Mouse (Mus musculus) liver, embryonic 14.5 days (tissue): ENCODE data around the gene Gna12. TPM values are rescaled to one million over a fixed set of nuclear protein-coding genes. Genes with fewer than 3 reads are reported as not detected.

Experiments used
- ATAC-seq: fragments of 200-750 bp; cut with Nextera tagmentation; 2 replicates; pipeline ENCODE4 v1.8.0; 2017; ENCODE audit warnings: moderate number of reproducible peaks, mild to moderate bottlenecking, moderate library complexity; ENCODE audit not compliant: insufficient read depth
- DNase-seq, 3 experiments: peaks; one replicate each; pipeline ENCODE4 v3.0.0-alpha.2; 2012 to 2013; ENCODE audit warnings: low read depth in 3 of 3, low spot score in 3 of 3
- H3K27ac ChIP-seq: fragments of 300-500 bp; sonication (generic); 2 replicates; pipeline ENCODE4 v1.5.1; 2014; ENCODE audit warnings: moderate library complexity, mild to moderate bottlenecking, control low read depth, inconsistent platforms
- H3K27me3 ChIP-seq: fragments of 300-500 bp; sonication (generic); 2 replicates; pipeline ENCODE4 v1.6.1; 2014; ENCODE audit warnings: mild to moderate bottlenecking, low read length, moderate library complexity; ENCODE audit not compliant: control insufficient read depth, insufficient read depth
- H3K36me3 ChIP-seq: fragments of 300-500 bp; sonication (generic); replicated peaks from 2 replicates; pipeline ENCODE4 v1.6.1; 2014; ENCODE audit warnings: low read depth; ENCODE audit not compliant: control insufficient read depth, insufficient read depth
- H3K4me1 ChIP-seq, 2 experiments: fragments of 200-500 bp in 1 of 2; fragments of 300-500 bp in 1 of 2; sonication (generic) in 1 of 2; replicated peaks; 2 replicates each; pipeline ENCODE4 v1.6.1; 2012 to 2014; ENCODE audit warnings: antibody characterized with exemption in 1 of 2, inconsistent platforms in 1 of 2, low read length in 1 of 2; ENCODE audit not compliant: control insufficient read depth in 2 of 2, insufficient read depth in 2 of 2
- H3K4me2 ChIP-seq: fragments of 300-500 bp; sonication (generic); 2 replicates; pipeline ENCODE4 v1.6.1; 2014; ENCODE audit warnings: low read depth, mild to moderate bottlenecking, control low read depth, moderate library complexity
- H3K4me3 ChIP-seq, 2 experiments: fragments of 200-500 bp in 1 of 2; fragments of 300-500 bp in 1 of 2; sonication (generic) in 1 of 2; 2 replicates each; pipeline ENCODE4 v1.5.1; 2012 to 2014; ENCODE audit warnings: low read depth in 2 of 2, low read length in 2 of 2, mild to moderate bottlenecking in 2 of 2, control low read depth in 1 of 2, inconsistent platforms in 1 of 2, moderate library complexity in 1 of 2; ENCODE audit not compliant: insufficient read depth in 1 of 2
- H3K9ac ChIP-seq: fragments of 300-500 bp; sonication (generic); replicated peaks from 2 replicates; pipeline ENCODE4 v1.6.1; 2014; ENCODE audit warnings: mild to moderate bottlenecking, control low read depth, moderate library complexity
- H3K9me3 ChIP-seq: fragments of 300-500 bp; sonication (generic); 2 replicates; pipeline ENCODE4 v1.6.1; 2016; ENCODE audit warnings: low read length, mixed read lengths; ENCODE audit not compliant: control insufficient read depth
- CTCF ChIP-seq: IDR thresholded peaks from 2 replicates; pipeline ENCODE4 v1.5.1; 2016; ENCODE audit warnings: antibody characterized with exemption, low read depth, control low read depth
- EP300 ChIP-seq: IDR thresholded peaks from 2 replicates; pipeline ENCODE4 v1.6.1; 2016; ENCODE audit warnings: antibody characterized with exemption, low read depth
- WGBS: fragments of 180-500 bp; shearing (Covaris S2); extraction: QIAGEN DNeasy Blood & Tissue Kit; methylation state at CpG from one replicate; pipeline ENCODE4 v1.1.7; 2014; ENCODE audit not compliant: insufficient replicate concordance; 5-methylcytosine and 5-hydroxymethylcytosine counted together
- polyA plus RNA-seq, 2 experiments: library from polyadenylated mRNA; depleted of rRNA in 1 of 2; stranded (reverse) in 1 of 2; unstranded in 1 of 2; fragments of >200 nt; fragmentation: Nextera tagmentation in 1 of 2; extraction: Ambion mirVana in 1 of 2; gene quantifications; 2 replicates each; pipeline versions ENCODE4 v1.2.1 to v1.2.3; 2012 to 2014

Gene Gna12
- polyA plus RNA-seq, 2 experiments: 5.4 to 14.2 TPM

DNA sequence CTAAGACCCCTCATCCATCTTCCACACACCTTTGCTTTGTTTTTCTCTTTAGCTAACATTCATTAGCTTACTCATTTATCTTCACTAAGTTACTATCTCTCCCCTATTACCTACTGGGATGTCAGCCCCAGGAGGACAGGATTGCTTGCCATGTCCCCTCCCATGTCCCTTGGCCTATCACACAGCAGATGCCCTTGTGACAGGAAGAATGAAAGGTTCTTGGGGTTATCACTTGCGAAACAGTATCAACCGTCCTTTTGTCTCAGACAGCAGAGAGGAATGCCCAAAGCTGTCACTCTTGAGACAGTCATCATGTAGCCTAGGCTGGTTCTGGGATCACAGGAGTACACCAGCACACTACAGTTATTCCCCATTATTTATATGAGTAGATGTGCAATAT is 35.1 kb downstream of the Gna12 start:
- H3K27ac ChIP-seq: peak overlapping the region; percentile 39; the same call in 1 of the 2 replicates
- DNase-seq (peak; percentile 51 to 55 (median 53)), ATAC-seq (peak; percentile 86)
- TF ChIP-seq CTCF (no peak), EP300 (peak; percentile 93)
- 2% methylated on average over 2 of the region's 2 CpGs for WGBS
- H3K27me3 ChIP-seq: no peaks in the 10 kb centered on the region
- no peaks in the 10 kb centered on the region for H3K9me3 ChIP-seq
- H3K4me1 ChIP-seq: peaks cover 48 to 73% of the 10 kb centered on the region in 2 experiments
- H3K36me3 ChIP-seq: no peaks in the 10 kb centered on the region
- H3K9ac ChIP-seq: 0 out of 2 replicates have a peak overlapping the region, but pooled peaks have one; percentile 18
- no peak overlapping the region for H3K4me3 ChIP-seq
- H3K4me2 ChIP-seq: peak overlapping the region; percentile 29

DNA sequence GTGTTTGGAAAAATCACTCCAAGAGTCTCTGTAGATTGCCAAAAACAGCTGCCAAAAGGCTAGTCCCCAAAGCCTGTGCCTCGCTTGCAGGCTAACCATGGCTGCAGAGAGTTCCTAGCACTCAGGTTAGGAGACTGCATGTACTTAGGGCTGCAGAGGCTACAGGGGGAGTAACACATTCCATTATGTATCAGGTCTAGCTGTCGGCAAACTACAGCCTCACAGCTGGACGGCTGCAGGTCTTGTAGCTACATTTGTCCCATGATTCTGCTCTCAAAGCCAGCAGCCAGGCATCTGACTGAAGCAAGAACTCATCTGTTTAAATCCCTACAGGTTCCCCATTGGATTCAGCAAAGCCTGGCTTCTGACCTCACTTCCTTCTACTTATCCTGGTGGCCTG is 35.5 kb downstream of the Gna12 start:
- ATAC-seq (0 out of 2 replicates have a peak, but pooled peaks have one; percentile 6), DNase-seq (no peak)
- Histone ChIP-seq H3K4me2 (no peak overlapping the region), H3K9me3 (no peaks in the 10 kb centered on the region), H3K9ac (no peak overlapping the region), H3K27me3 (no peaks in the 10 kb centered on the region), H3K4me3 (no peak overlapping the region), H3K36me3 (no peaks in the 10 kb centered on the region), H3K4me1 (peaks cover 48 to 76% of the 10 kb centered on the region in 2 experiments), H3K27ac (no peak overlapping the region; the same call in 1 of the 2 replicates)
- 30% methylated on average over 3 of the region's 3 CpGs for WGBS
- TF ChIP-seq EP300: no peak
- no peak for TF ChIP-seq CTCF

DNA sequence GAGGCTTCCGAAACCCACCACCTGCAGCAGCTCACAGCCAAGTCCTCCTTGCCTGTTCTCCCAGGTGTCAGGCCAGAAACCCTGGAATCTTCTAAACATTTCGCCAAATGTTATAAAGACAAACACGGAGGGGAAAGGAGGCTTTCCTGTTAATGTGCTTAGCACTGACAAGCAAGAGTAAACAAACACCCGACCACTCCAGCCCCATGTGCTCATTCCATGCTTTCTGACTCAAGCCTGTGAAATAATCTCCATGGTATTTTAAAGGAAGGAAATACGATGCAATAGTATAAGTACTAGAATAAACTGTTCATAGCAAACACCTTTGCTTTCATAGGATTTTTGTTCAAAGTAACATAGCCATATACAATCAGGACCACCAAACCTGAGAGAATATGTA is 38.0 kb downstream of the Gna12 start:
- peaks cover 42 to 59% of the 10 kb centered on the region in 2 experiments for H3K4me1 ChIP-seq
- no peak for DNase-seq

DNA sequence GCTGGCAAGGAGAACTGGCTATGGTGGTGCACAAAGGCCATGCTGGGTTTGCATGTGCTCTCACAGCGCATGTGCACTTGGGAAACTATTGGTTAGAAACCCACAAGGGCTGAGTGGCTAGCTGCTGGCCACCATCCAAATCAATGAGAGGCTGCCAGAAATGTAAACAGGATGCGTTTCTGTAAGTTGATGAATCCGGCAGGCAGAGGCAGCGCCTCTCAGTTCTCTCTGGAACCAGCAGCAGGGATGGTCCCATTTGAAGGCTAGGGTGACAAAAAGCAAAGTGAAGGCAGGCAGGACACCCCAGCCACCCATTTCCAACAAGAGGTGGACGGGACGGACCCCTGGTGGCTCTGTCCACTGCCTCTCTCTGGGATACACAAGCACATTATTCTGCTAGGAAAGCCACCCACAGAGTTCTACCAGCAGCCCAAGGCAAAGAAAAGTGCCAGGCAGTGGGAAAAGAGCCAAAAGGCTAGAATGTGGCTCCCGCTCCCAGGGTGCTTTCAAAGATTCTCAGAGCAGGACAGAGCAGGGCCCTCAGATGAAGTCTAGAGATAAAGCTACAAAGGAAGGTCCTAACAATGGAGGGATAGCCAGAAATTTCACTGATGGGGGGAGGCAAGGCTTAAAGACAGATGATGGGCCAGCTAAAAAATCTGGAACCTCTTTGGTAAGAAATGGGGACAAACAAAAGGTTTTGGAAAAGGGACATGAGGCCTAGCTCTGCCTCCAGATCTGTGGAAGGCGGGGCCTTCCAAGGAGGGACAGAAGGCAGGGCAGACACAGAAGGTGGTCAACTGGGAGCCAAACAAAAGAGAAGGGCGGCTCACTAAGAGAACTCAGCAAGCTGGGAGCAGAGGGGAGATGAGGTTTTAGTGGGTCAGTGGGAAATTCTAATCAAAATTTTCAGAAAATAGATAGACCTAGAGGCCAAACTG is 39.0 kb downstream of the Gna12 start:
- Histone ChIP-seq H3K36me3 (no peaks in the 10 kb centered on the region), H3K27ac (0 out of 2 replicates have a peak overlapping the region, but pooled peaks have one; percentile 28), H3K4me2 (no peak overlapping the region), H3K4me1 (peaks cover 33 to 50% of the 10 kb centered on the region in 2 experiments), H3K4me3 (no peak overlapping the region), H3K9me3 (no peaks in the 10 kb centered on the region), H3K27me3 (no peaks in the 10 kb centered on the region), H3K9ac (no peak overlapping the region)
- 55% methylated on average over 9 of the region's 9 CpGs for WGBS
- TF ChIP-seq CTCF: no peak
- no peak for TF ChIP-seq EP300
- ATAC-seq (no peak), DNase-seq (peak in 1 of 3 experiments; percentile 27)

More for the DNA sequence above, 38.0 kb downstream of the Gna12 start:
- no peaks in the 10 kb centered on the region for H3K27me3 ChIP-seq
- no peaks in the 10 kb centered on the region for H3K9me3 ChIP-seq
- no peak overlapping the region for H3K4me3 ChIP-seq
- WGBS: 57% methylated on average over 5 of the region's 5 CpGs
- ATAC-seq: no peak
- no peak overlapping the region for H3K9ac ChIP-seq
- H3K36me3 ChIP-seq: no peaks in the 10 kb centered on the region
- no peak overlapping the region for H3K4me2 ChIP-seq
- TF ChIP-seq CTCF (no peak), EP300 (no peak)
- peak overlapping the region; percentile 25; the same call in 1 of the 2 replicates for H3K27ac ChIP-seq

DNA sequence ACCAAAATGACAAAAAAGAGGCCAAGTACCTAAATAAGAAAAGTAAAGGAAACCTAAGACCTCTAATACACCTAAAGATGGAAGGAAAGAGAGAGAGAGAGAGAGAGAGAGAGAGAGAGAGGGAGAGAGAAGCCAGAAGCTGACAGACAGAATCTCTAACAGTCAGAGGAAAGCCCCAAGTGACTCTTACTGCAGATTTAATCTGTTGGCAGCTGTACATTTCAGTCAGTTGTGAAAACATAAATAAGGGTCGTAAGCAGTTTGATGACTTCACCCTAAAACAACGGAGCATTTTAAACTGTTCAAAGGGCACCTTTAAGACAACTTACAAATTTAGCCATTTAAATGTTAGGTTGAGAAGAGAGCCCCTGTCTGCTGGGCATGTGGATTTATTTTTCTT is 39.8 kb downstream of the Gna12 start:
- Histone ChIP-seq H3K4me1 (peaks cover 29 to 48% of the 10 kb centered on the region in 2 experiments), H3K27ac (no peak overlapping the region), H3K9ac (no peak overlapping the region), H3K9me3 (no peaks in the 10 kb centered on the region), H3K27me3 (no peaks in the 10 kb centered on the region), H3K36me3 (no peaks in the 10 kb centered on the region; the same call in 1 of the 2 replicates), H3K4me3 (no peak overlapping the region), H3K4me2 (no peak overlapping the region)
- ATAC-seq (no peak), DNase-seq (no peak)
- TF ChIP-seq EP300 (no peak), CTCF (no peak)
- WGBS: 43% methylated on average over 2 of the region's 2 CpGs
